Mouse (Mus musculus) heart, adult 9 months (tissue): ENCODE measurements at regions not wholly inside any gene's neighbourhood (a gene's known extent, or its start where the extent isn't known, plus 50 kb on each side); places are given as distances from the start of the nearest gene placed in this dataset.

Source experiments
- DNase-seq, 2 experiments: peaks; one replicate each; pipeline ENCODE4 v3.0.0; 2022; ENCODE audit warnings: low spot score in 2 of 2

GRCm38 (mm10) chr5:90030737-90031136, 147.6 kb upstream of the Adamts3 start:
- DNase-seq: no peak

DNA sequence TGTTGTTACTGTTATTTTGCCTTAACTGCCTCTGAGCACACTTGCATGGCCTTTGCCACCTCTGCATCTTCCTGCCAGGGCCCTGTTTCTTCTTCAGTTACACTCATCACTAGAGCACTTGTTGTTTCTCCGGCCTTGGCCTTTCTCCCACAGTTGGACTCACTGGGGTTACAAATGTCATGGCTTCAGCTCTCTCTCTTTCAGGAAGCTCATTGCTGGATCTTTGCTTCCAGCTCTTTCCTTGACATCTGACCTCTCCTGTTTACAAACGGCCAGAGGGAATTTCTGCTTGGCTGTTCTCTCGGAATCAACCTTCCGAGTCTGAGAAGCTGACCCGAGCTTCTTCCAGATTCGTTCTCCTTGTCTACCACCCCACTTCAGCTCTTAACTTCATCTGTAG, 146.6 kb upstream of the Adamts3 start:
- peak; percentile 62 to 67 for DNase-seq

GRCm38 (mm10) chr5:90026835-90027753, 144.0 kb upstream of the Adamts3 start:
- no peak for DNase-seq

DNA sequence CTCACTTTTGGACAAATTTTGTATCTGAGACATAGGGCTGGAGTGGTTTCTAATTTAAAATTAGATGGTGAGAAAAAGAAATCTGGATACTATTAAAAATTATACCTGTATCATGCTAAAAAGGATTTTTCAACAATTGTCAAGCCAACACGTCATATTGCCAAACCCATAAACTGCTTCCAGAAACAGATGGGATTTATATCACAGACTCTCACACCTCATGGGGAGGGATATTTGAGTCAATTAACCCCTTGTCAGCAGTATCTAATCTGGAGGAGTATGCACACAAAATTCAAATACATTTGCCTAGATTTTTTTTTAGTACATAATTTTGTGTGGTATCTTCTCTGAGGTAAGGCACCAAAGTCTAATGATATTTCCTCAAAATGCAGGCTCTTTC, 138.3 kb upstream of the Adamts3 start:
- DNase-seq: no peak

DNA sequence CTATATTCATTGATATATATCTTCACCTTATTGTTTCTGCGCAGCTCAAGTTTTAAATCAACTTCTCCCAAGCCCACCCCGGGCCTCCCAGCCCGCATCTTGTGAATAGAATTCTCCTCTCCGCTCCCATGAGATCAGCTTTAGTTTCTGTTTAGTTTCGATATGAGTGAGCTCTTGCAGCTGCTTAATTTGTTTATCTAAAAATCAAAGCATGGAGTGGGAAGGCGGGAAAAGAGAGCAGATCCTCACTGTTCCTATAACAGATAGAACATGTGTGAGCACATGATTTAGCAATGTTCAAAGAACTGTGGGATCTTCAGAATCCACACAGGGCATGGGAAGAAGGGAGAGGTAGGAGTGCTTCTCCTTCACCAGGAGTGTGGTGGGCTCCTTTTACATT, 117.6 kb upstream of the Adamts3 start:
- DNase-seq: no peak

DNA sequence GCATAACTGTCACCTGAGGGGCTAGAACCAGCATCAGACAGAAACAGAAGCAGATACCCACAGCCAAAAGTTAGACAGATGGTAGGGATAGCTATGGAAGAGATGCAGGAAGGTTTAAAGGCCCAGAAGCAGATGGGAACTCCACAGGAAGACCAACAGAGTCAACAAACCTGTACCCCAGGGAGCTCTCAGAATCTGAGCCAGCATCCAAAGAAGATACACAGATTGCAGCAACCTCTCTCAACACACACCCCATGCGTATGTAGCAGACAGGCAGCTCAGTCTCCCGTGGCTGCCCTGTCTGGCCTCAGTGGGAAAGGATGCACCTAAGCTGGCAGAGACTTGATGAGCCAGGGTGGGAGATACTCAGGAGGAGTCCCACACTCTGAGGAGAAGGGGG, 108.4 kb upstream of the Adamts3 start:
- DNase-seq: no peak

GRCm38 (mm10) chr5:89981627-89982026, 98.5 kb upstream of the Adamts3 start:
- peak in 1 of 2 experiments; percentile 20 for DNase-seq

- no peak for DNase-seq
Observed at GRCm38 (mm10) chr5:89980204-89980603, 97.1 kb upstream of the Adamts3 start.

DNA sequence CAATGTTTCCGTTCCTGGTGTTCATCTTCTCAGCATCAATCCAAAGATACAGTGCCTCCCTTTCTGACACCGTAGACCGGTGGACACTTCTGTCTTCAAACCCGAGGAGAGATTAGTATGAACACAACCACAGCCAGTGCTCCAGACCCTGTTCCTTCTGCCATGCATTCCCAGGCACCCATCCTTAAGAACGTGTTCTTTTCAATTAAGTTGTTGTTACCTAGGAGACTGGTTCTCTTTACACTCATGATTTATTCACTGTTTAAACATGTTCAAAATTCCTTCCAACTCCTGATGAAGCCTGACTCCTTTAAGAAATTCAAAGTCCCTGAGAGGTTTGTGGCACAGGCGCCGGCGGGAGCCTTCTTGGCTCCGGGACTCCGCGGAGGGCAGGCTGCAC, 69.5 kb upstream of the Adamts3 start:
- no peak for DNase-seq

- DNase-seq: no peak
Observed at GRCm38 (mm10) chr5:89945660-89945925, 62.5 kb upstream of the Adamts3 start.

GRCm38 (mm10) chr5:89944855-89945659, 61.9 kb upstream of the Adamts3 start:
- DNase-seq: no peak

GRCm38 (mm10) chr5:89943276-89944127, 60.4 kb upstream of the Adamts3 start:
- DNase-seq: no peak

- DNase-seq: no peak
Observed at GRCm38 (mm10) chr5:89942244-89942643, 59.1 kb upstream of the Adamts3 start.

- DNase-seq: no peak
Observed at GRCm38 (mm10) chr5:89932999-89933398, 49.9 kb upstream of the Adamts3 start.
